Mouse (Mus musculus) large intestine, adult 2 months (tissue): ENCODE data around the gene Gm8271. TPM values are rescaled to one million over a fixed set of nuclear protein-coding genes. Genes with fewer than 3 reads are reported as not detected.
"Not testable (repeated sequence)": the region's sequence is repeated elsewhere in the genome, so short reads cannot be mapped to it uniquely, and the experiment has no call there.

ENCODE experiments used
- DNase-seq: peaks from one replicate; pipeline ENCODE4 v3.0.0-alpha.2; 2012; ENCODE audit warnings: low read depth, low spot score
- WGBS: fragments of 180-500 bp; shearing (Covaris S2); methylation state at CpG from one replicate; pipeline ENCODE4 v1.1.7; 2018; 5-methylcytosine and 5-hydroxymethylcytosine counted together
- polyA plus RNA-seq: library from polyadenylated mRNA; depleted of rRNA; stranded (reverse); fragments of >200 nt; gene quantifications from 2 replicates; pipeline ENCODE4 v1.2.3, GENCODE M21; 2012; rRNA removed

Gm8271 gene
- not detected in 2 replicates for polyA plus RNA-seq

DNA sequence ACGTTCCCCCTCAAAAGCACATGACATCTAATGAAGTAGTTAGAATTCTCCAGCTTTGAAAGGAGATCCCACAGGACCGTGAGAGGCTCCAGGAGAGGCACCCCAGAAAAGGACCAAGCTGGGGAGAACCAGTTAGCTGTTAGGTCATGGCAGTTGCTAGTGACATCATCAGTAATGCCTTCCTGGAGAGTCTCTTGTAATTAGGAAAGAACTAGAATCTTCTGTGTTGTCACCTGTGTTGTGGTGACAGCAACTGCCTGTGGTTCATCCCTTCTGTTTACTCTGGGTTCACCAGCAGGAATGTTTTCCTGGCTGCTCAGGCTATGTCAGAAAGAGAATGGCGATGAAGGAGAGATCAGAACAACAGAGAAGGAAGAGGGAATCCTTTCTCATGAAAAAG lies at the start of gene Gm8271:
Gene Gm8271 (plus strand): TSS at position 301 of the 400 bp plus-strand sequence.
- WGBS, result no CpG with 5 or more reads among the region's 3 CpGs

GRCm38 (mm10) chr14:5164235-5164634 lies 21.4 kb upstream of the Gm8271 start, which contains the start of gene Gm3317:
Gene Gm3317, plus strand, starts transcription at chr14:5164535.
- not testable (repeated sequence) for DNase-seq
- WGBS, result no CpG with 5 or more reads among the region's 1 CpGs

More for the DNA sequence above, at the start of gene Gm8271:
- not testable (repeated sequence) for DNase-seq

Other genes starting within 250 kb of the Gm8271 start
- gene Gm8297, start 201.9 kb upstream of the Gm8271 start, polyA plus RNA-seq, result not detected in 2 replicates
- not detected in 2 replicates for gene Gm3298, start 169.9 kb upstream of the Gm8271 start, polyA plus RNA-seq
- gene 4930555G01Rik, start 135.2 kb upstream of the Gm8271 start, polyA plus RNA-seq, result not detected in 2 replicates
- 0.05 and 0.22 TPM in 2 replicates for gene Gm8281, start 114.8 kb upstream of the Gm8271 start, polyA plus RNA-seq
- not detected in 2 replicates for gene Gm8279, start 54.3 kb upstream of the Gm8271 start, polyA plus RNA-seq
- not detected in 2 replicates for gene Gm3317, start 21.3 kb upstream of the Gm8271 start, polyA plus RNA-seq
- gene Gm3526, start 74.8 kb downstream of the Gm8271 start, polyA plus RNA-seq, result not detected in 2 replicates
- not detected in 2 replicates for gene Gm3542, start 149.1 kb downstream of the Gm8271 start, polyA plus RNA-seq
- not detected in 2 replicates for gene Gm3500, start 203.3 kb downstream of the Gm8271 start, polyA plus RNA-seq